Mouse (Mus musculus) layer of hippocampus, postnatal 14 days (tissue): ENCODE measurements around the gene Supt16. TPM values are rescaled to one million over a fixed set of nuclear protein-coding genes. Genes with fewer than 3 reads are reported as not detected.

Experiments
- DNase-seq, 2 experiments: peaks; one replicate each; pipeline ENCODE4 v3.0.0; 2021 to 2022; ENCODE audit warnings: low spot score in 2 of 2, mixed read lengths in 1 of 2
- long read RNA-seq, 2 experiments: library from polyadenylated mRNA; stranded (forward); transcript quantifications; one replicate each; pipeline ENCODE4 v2.0.0; 2021
- total RNA-seq, 2 experiments: library from RNA; stranded (reverse); gene quantifications; 2 replicates each; pipeline ENCODE4 v1.2.3; 2021

Gene Supt16
- 10 to 100 TPM; 48.3 TPM for total RNA-seq
- long read RNA-seq, experiment 1, full-length matches to known transcripts = 6 of 9 reads
- long read RNA-seq, experiment 1, partial matches to known transcripts = 3 of 9 reads
- long read RNA-seq, experiment 1, other reads (novel, unspliced or antisense) = 0 of 9 reads
- long read RNA-seq, experiment 2, full-length matches to known transcripts = 6 of 10 reads
- long read RNA-seq, experiment 2, partial matches to known transcripts = 1 of 10 reads
- long read RNA-seq, experiment 2, other reads (novel, unspliced or antisense) = 3 of 10 reads

- peak; percentile 76 to 83 for DNase-seq
Measured at GRCm38 (mm10) chr14:52197156-52197878, at the start of gene Supt16. Gene Supt16 (minus strand): TSS chr14:52197416.

- DNase-seq = no peak
Measured at GRCm38 (mm10) chr14:52246129-52246528, 48.9 kb upstream of the Supt16 start.

GRCm38 (mm10) chr14:52244690-52245042, 47.5 kb upstream of the Supt16 start:
- no peak for DNase-seq

DNA sequence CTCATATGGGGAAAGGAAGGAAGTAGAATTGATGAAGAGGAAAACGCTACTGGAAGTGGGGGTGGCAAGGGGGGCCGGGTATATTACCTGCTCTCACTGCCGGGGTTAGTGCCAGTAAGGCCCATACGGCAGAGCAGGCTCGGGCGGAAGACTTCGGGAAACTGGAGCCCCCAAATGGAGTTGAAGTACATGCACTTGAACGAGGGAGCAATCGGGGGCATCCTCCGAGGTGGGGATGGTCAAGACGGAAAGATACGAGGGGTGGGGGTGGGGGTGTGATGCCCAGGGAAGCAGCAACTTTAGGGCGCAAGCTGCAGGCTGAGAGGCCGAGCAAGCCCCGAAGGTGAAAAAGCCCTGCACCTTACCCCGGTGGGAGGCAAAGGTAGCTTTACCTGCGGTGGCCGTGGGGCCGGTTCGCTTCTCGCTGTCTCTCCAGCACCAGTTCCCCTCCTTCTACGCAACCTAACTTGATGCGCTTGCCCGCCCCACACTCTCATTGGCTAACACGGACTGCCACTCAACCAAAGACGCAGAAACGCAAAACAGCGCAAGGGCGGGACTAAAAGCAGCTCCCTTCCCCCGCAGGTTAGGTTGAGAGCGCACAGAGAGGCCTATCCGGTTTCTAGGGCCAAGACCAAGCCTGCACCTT, 46.9 kb upstream of the Supt16 start:
- peak; percentile 98 to 99 for DNase-seq

GRCm38 (mm10) chr14:52236216-52236615, 39.0 kb upstream of the Supt16 start:
- no peak for DNase-seq

- DNase-seq = no peak
Measured at GRCm38 (mm10) chr14:52235165-52235564, 37.9 kb upstream of the Supt16 start.

DNA sequence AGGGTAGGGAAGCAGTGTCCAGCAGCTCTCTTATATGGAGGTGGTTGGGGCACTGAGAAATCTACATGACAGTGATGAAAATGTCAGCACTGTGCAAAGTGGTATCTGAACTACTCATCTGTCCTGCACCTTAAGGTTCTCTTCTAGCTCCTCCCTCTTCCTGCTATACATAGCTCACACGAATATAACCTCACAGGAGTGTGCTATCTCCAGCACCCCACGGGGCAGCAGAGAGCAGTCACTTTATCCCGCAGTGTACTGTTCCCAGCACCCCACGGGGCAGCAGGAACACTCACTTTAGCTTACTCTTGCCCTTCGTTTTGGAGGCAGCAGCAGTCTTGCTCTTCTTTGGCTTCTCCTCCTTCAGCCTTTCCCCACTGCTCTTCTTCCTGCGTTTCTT, 35.0 kb upstream of the Supt16 start:
- DNase-seq = no peak

GRCm38 (mm10) chr14:52225972-52226371, 28.8 kb upstream of the Supt16 start:
- DNase-seq = no peak

GRCm38 (mm10) chr14:52217261-52217660, 20.0 kb upstream of the Supt16 start:
- DNase-seq = no peak

DNA sequence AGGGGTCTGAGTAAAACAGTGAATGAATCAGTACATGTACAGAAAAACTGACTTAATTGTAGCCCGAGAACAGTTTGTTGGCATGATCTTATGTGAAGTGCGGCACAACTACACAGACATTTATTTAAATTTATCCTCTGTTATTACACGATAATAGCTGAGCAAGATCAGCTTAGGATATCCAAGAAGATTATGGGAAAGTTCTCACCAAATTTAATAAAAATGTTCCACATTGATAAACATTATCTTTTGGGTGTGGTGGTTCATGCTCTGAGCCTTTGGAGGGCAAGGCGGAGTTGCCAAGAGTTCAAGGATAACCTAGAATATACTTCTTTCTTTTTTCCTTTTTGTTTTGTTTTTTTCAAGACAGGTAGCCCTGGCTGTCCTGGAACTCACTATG, 2.2 kb upstream of the Supt16 start:
- DNase-seq = no peak

- DNase-seq = no peak
Measured at GRCm38 (mm10) chr14:52198141-52198540, 925 bp upstream of the Supt16 start.

- DNase-seq = peak; percentile 13 to 14
Measured at GRCm38 (mm10) chr14:52196230-52197155, 723 bp downstream of the Supt16 start.

DNA sequence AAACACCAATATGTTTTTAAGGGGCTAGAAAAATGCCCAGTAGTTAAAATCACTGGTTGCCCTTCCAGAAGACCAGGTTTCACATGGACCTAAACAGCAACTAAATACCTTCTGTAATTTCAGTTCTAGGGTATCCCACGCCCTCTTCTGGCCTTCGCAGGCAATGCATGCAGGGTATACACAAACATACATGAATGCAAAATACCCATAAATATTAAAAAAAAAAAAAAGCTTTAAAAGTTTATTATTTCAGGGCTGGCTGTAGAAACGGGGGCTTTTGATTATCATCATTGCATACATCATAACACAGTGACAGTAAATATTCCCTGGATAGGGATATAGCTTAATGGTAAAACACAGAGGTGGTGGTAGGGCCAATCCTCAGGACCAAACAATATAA, 1.5 kb downstream of the Supt16 start:
- DNase-seq = peak in 1 of 2 experiments; percentile 16

DNA sequence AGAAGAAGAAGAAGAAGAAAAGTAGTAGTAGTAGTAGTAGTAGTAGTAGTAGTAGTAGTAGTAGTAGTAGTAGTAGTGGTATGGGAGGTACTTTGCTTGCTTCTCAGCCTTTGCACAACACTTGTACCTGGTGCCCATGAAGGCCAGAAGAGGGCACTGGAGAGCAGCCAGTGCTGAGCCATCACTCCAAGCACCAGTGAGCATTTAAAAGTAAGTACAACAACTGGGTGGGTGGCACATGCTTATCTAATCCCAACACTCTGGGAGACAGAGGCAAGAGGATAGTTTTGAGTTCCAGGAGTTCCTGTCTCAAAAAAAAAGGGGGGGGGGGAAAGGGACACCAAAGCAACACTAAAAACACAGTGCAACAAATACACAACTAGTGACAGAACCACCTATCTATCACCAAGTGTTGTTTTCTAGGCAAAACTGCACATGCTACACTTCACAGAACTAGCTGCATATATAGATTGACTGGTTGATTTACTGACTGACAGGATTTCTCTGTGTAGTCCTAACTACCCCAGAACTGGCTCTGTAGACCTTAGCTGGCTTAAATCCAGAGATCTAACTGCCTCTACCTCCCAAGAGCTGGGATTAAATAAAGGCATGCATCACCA, 6.4 kb downstream of the Supt16 start:
- no peak for DNase-seq

DNA sequence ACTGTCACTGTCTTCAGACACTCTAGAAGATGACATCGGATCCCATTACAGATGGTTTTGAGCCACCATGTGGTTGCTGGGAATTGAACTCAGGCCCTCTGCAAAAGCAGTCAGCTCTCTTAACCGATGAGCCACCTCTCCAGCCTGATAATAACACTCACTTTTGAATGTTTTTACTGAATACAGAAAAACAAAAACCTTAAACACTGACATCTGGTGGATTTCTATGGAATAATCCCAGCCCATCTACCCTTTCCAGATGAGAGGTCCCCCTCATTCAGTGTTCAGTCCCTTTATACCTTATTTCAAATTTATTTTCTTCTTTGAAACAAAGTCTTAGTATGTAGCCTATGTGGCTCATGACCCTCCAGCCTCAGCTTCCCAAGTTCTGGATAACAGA, 7.7 kb downstream of the Supt16 start:
- DNase-seq = no peak

DNA sequence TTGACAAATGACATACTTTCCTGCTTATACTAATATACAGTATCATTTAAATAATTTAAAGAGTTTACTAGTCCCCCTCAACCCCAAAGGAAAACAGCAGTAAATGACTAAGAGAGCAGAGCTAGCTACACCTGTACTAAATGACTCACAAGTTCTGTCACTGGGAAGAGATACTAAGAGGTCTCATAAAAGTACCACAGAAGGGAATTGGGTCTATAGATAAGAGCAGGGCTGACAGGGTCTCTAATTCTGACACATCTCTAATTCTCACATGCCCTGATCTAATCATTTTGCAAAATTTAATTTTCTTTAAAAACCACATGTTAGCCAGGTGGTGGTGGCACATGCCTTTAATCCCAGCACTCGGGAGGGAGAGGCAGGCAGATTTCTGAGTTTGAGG, 8.4 kb downstream of the Supt16 start:
- no peak for DNase-seq

DNA sequence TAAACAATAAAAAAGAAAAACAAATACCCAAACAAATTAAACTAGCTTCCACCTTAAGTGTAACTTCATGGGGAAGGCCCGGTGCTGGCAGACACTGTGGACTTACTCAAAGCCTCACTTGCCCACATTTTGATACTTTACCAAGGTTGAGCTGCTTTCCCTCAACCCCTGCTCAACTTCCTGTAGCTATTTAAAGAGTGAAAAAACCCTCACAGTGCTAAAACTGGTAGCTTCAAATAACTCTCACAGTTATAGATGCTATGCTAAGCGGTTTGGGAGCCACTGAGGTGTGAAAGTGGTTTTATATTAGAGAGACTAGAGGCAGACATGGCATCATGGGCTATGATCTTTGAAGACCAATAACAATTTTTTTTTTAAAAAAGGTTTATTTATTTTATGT, 30.6 kb downstream of the Supt16 start:
- DNase-seq = no peak

- no peak for DNase-seq
Measured at GRCm38 (mm10) chr14:52160911-52161310, 36.3 kb downstream of the Supt16 start.

DNA sequence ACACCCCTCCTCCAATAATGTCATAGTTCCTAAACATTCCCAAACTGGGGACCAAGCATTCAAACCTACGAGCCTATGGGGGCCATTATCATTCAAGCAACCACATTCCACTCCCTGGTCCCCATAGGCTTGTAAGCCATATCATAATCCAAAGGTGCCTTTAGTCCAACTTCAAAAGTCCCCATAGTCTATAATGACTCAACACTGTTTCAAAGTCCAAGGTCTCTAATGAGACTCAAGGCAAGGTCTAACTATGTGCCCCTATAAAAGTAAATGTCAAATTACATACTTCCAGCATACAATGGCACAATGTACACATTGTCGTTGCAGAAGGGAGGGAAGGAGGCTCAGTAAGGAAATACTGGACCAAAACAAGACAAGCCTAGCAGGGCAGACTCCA, 42.2 kb downstream of the Supt16 start:
- DNase-seq = no peak

DNA sequence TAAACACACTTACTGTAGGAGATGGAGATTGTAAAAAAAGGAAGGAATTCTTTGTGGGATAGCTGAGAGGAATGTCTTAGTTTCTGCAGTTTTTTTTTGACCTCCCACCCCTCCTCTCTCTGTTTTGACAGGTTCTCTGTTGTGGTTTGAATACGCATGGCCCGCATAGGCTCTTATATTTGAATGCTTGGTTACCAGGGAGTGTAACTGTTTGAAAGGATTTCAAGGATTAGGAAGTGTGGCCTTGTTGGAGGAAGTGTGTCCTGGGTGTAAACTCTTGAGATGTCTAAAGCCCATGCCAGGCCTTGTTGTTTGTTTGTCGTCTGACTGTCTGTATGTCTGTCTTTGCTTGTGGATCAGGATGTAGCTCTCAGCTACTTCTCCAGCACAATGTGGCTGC, 44.6 kb downstream of the Supt16 start:
- no peak for DNase-seq

DNA sequence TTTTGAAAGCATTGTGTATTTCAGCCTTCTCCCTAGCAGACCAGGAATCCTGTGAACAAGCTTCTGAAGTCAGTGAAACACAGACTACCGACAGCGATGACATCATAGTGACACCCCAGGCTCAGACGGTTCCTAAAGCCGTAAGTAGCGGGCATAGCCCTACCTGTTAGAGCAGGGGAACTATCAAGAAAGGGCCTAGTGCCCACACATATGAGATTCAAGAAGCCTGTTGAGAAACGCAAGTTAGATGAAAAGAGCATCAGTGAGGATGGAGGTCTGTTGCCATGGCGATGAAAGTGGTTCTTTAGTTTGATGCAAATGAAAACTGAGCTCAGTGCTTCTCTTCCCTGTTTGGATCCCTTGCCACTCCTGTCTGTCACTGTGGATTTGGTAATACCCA, 45.0 kb downstream of the Supt16 start:
- peak; percentile 21 to 34 for DNase-seq
